Mouse (Mus musculus): ENCODE results near the gene Phactr2. TPM values are rescaled to one million over a fixed set of nuclear protein-coding genes. Genes with fewer than 3 reads are reported as not detected.

Gene Phactr2
- polyA plus RNA-seq, 1 experiment = 6.7 TPM

DNA sequence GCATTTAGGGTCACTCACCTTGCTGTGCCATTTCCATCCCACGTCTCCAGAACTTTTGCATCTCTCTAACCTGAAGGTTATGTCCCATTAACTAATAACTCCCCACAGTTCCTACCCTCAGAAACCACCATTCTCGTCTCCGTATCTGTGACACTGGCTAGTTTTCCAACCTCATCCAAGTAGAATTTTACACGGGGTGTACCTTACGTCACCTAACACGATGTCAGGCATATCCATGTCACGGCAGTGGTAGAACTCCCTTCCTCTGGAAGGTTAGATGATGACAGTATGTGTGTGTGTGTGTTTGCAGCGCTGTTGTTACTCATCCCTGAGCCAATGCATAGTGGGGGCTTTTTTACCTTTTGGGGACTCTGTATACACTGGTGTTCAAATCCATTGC, 225.1 kb downstream of the Phactr2 start:
- H3K4me3 ChIP-seq (ENCODE audit: insufficient read depth, low read length) = no peak overlapping the region
- no peak for TF ChIP-seq CTCF (IDR thresholded peaks at IDR 0.05; ENCODE audit: extremely low read depth, insufficient read depth, low read length)
- no peak for TF ChIP-seq POLR2A (IDR thresholded peaks at IDR 0.05; ENCODE audit: extremely low read depth, insufficient read depth, low read length)
- no peaks in the 10 kb centered on the region for H3K4me1 ChIP-seq (ENCODE audit: control insufficient read depth, insufficient read depth, low read length)
- H3K27ac ChIP-seq (ENCODE audit: insufficient read depth, low read length) = no peak overlapping the region

GRCm38 (mm10) chr10:13245714-13246113, 228.5 kb downstream of the Phactr2 start:
- no peak overlapping the region for H3K4me3 ChIP-seq (ENCODE audit: insufficient read depth, low read length)
- H3K27ac ChIP-seq (ENCODE audit: insufficient read depth, low read length) = no peak overlapping the region
- no peaks in the 10 kb centered on the region for H3K4me1 ChIP-seq (ENCODE audit: control insufficient read depth, insufficient read depth, low read length)
- no peak for TF ChIP-seq CTCF (IDR thresholded peaks at IDR 0.05; ENCODE audit: extremely low read depth, insufficient read depth, low read length)
- no peak for TF ChIP-seq POLR2A (IDR thresholded peaks at IDR 0.05; ENCODE audit: extremely low read depth, insufficient read depth, low read length)

DNA sequence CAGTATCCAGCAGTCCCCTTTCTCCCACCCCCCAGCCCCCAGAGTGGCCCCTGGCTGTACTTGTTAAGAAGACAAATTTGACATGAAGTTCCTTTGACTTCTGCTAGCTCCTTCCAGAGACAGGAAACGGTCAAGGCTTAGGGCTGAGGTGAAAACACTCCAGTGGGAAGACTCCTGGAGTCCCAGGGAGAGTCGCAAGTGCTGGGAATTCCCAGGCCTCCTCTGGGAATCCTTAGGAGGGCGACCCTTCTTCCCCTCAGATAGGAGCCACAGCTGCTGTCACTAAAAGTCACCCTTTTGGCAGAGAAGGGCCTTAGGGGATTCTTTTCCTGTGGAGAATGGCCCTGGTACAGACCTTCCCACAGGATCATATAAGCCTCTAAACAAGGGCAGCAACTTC, 230.0 kb downstream of the Phactr2 start:
- Histone ChIP-seq H3K27ac (ENCODE audit: insufficient read depth, low read length) (no peak overlapping the region), H3K4me3 (ENCODE audit: insufficient read depth, low read length) (no peak overlapping the region), H3K4me1 (ENCODE audit: control insufficient read depth, insufficient read depth, low read length) (no peaks in the 10 kb centered on the region)
- TF ChIP-seq CTCF (IDR thresholded peaks at IDR 0.05; ENCODE audit: extremely low read depth, insufficient read depth, low read length) (no peak), POLR2A (IDR thresholded peaks at IDR 0.05; ENCODE audit: extremely low read depth, insufficient read depth, low read length) (no peak)

DNA sequence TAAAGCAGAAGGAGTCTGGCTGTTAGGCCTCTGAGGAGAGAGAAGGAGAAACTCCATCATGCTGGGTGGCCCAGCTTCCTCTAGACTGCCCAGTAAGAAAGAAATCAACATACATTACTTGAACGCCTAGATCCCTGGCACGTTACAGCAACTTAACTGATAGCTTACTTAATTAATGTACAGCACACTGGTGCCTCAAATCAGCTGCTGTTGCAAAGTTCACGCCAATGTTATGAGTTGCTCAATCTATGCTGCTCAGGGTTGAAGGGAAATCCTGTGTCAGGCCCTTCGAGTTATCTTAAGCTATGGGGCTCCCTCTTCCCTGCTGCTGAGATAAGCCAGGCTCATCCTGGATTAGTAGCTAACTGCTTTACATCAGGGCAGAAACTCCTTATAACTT, 233.8 kb downstream of the Phactr2 start:
- Histone ChIP-seq H3K4me3 (ENCODE audit: insufficient read depth, low read length) (no peak overlapping the region), H3K4me1 (ENCODE audit: control insufficient read depth, insufficient read depth, low read length) (no peaks in the 10 kb centered on the region), H3K27ac (ENCODE audit: insufficient read depth, low read length) (no peak overlapping the region)
- TF ChIP-seq POLR2A (IDR thresholded peaks at IDR 0.05; ENCODE audit: extremely low read depth, insufficient read depth, low read length) = no peak

DNA sequence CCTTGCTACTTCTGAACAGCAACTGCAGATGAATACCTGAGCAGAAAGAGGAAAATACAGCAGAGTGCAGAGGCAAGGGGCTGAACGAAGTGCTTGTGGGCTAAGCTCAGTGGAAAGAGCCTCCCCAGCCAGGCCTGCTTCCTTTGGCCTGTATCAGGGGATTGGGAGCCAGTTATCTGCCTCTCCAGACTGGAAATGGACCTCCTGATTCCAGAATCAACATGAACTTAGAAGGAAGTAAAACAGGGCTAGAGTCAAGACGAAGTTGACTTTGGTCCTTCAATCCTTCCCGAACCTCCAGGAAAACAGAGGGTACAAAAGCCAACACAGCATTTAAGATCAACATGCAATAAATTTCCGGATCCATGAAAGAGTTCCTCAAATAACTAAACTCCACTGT, 236.0 kb downstream of the Phactr2 start:
- no peak overlapping the region for H3K27ac ChIP-seq (ENCODE audit: insufficient read depth, low read length)
- no peaks in the 10 kb centered on the region for H3K4me1 ChIP-seq (ENCODE audit: control insufficient read depth, insufficient read depth, low read length)
- no peak overlapping the region for H3K4me3 ChIP-seq (ENCODE audit: insufficient read depth, low read length)
- TF ChIP-seq CTCF (IDR thresholded peaks at IDR 0.05; ENCODE audit: extremely low read depth, insufficient read depth, low read length) (no peak), POLR2A (IDR thresholded peaks at IDR 0.05; ENCODE audit: extremely low read depth, insufficient read depth, low read length) (no peak)

GRCm38 (mm10) chr10:13236866-13237265, 237.3 kb downstream of the Phactr2 start:
- no peak overlapping the region for H3K4me3 ChIP-seq (ENCODE audit: insufficient read depth, low read length)
- no peak for TF ChIP-seq POLR2A (IDR thresholded peaks at IDR 0.05; ENCODE audit: extremely low read depth, insufficient read depth, low read length)
- TF ChIP-seq CTCF (IDR thresholded peaks at IDR 0.05; ENCODE audit: extremely low read depth, insufficient read depth, low read length) = no peak
- no peaks in the 10 kb centered on the region for H3K4me1 ChIP-seq (ENCODE audit: control insufficient read depth, insufficient read depth, low read length)

GRCm38 (mm10) chr10:13234503-13234902, 239.7 kb downstream of the Phactr2 start:
- TF ChIP-seq CTCF (IDR thresholded peaks at IDR 0.05; ENCODE audit: extremely low read depth, insufficient read depth, low read length) = no peak
- no peak for TF ChIP-seq POLR2A (IDR thresholded peaks at IDR 0.05; ENCODE audit: extremely low read depth, insufficient read depth, low read length)
- Histone ChIP-seq H3K4me1 (ENCODE audit: control insufficient read depth, insufficient read depth, low read length) (no peaks in the 10 kb centered on the region), H3K4me3 (ENCODE audit: insufficient read depth, low read length) (no peak overlapping the region), H3K27ac (ENCODE audit: insufficient read depth, low read length) (no peak overlapping the region)

More at GRCm38 (mm10) chr10:13236866-13237265, 237.3 kb downstream of the Phactr2 start:
- H3K27ac ChIP-seq (ENCODE audit: insufficient read depth, low read length) = no peak overlapping the region

DNA sequence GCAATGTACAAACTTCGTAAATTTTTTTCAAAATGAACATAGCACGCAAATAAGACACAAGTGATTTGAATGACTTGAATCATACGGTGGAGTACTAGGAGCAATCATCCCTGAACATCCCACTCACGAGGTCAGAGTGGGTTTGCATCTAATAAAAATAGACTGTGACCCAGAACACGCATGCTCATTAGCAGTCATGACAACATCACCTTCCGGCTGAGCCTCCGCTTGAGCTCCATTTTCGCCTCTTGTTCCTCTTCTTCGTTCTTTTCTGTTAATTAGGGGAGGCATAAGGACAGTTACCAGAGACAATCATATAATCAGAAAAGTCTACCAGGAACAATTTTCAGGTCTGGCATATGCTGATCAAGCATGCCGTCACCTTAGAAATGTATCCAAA, 240.3 kb downstream of the Phactr2 start:
- H3K4me1 ChIP-seq (ENCODE audit: control insufficient read depth, insufficient read depth, low read length) = no peaks in the 10 kb centered on the region
- no peak overlapping the region for H3K27ac ChIP-seq (ENCODE audit: insufficient read depth, low read length)
- no peak overlapping the region for H3K4me3 ChIP-seq (ENCODE audit: insufficient read depth, low read length)
- no peak for TF ChIP-seq CTCF (IDR thresholded peaks at IDR 0.05; ENCODE audit: extremely low read depth, insufficient read depth, low read length)
- no peak for TF ChIP-seq POLR2A (IDR thresholded peaks at IDR 0.05; ENCODE audit: extremely low read depth, insufficient read depth, low read length)

DNA sequence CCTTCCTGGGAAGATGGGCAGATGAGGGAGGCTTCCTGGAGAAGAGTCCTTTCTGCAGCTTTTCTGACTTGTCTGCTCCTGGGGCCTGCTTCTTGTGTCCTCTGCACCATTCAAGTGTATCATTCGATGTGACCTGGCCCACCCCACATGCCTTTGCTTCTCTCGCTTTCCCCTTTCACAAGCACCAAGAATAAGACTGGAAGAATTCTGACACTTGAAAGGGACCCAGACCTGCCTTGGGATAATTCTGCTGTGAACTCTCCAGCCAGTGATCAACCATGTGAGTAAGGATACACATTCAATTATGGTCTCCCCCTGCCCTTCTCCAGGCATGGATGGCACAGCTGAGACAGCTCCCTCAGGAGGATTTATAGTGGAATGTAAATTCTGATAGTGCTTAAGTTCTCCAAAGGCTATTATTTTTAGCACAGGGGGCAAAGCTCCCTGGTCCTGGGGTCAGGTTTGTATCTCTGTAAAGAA, 241.0 kb downstream of the Phactr2 start:
- TF ChIP-seq CTCF (IDR thresholded peaks at IDR 0.05; ENCODE audit: extremely low read depth, insufficient read depth, low read length) (no peak), POLR2A (IDR thresholded peaks at IDR 0.05; ENCODE audit: extremely low read depth, insufficient read depth, low read length) (no peak)
- no peak overlapping the region for H3K4me3 ChIP-seq (ENCODE audit: insufficient read depth, low read length)

GRCm38 (mm10) chr10:13232443-13233142, 241.6 kb downstream of the Phactr2 start:
- TF ChIP-seq CTCF (IDR thresholded peaks at IDR 0.05; ENCODE audit: extremely low read depth, insufficient read depth, low read length) (no peak), POLR2A (IDR thresholded peaks at IDR 0.05; ENCODE audit: extremely low read depth, insufficient read depth, low read length) (no peak)
- Histone ChIP-seq H3K27ac (ENCODE audit: insufficient read depth, low read length) (no peak overlapping the region), H3K4me1 (ENCODE audit: control insufficient read depth, insufficient read depth, low read length) (no peaks in the 10 kb centered on the region), H3K4me3 (ENCODE audit: insufficient read depth, low read length) (no peak overlapping the region)

More for the DNA sequence above, 241.0 kb downstream of the Phactr2 start:
- Histone ChIP-seq H3K4me1 (ENCODE audit: control insufficient read depth, insufficient read depth, low read length) (no peaks in the 10 kb centered on the region), H3K27ac (ENCODE audit: insufficient read depth, low read length) (no peak overlapping the region)

Measured in cortical plate, adult 2 months (tissue).